Mouse (Mus musculus): Measurements from ENCODE around the gene Ccdc187.

DNA sequence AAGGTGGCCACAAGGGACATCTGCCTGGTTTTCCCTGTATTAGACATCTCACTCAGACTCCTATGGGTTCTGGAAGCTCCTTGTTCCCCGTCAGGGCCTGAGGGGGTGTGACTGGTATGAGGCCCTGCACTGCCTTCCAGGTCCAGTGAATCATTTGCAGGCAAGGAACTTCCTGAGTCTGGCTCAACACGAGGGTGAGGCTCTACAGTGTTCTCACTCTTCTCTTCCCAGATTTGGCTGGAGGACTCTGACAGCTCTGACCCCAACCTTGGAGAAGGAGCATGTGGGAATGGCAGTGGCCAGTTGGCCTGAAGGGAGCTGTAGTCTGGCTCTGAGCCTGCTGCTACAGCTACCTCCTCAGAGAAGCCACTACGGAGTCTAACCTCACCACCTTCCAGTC, 46.8 kb downstream of the Ccdc187 start:
- TF ChIP-seq HCFC1 (IDR thresholded peaks at IDR 0.05; ENCODE audit: borderline replicate concordance, insufficient read depth, low read length) (no peak), CHD2 (IDR thresholded peaks at IDR 0.05; ENCODE audit: low read depth, low read length) (no peak), MAFK (IDR thresholded peaks at IDR 0.05; ENCODE audit: insufficient read depth, low read depth, low read length) (no peak)
